Mouse (Mus musculus): ENCODE measurements around the gene Slc18a2. TPM values are rescaled to one million over a fixed set of nuclear protein-coding genes. Genes with fewer than 3 reads are reported as not detected.

The Slc18a2 gene
- total RNA-seq, 2 experiments from 2014 or later, result 0.21 TPM; not detected in 1

DNA sequence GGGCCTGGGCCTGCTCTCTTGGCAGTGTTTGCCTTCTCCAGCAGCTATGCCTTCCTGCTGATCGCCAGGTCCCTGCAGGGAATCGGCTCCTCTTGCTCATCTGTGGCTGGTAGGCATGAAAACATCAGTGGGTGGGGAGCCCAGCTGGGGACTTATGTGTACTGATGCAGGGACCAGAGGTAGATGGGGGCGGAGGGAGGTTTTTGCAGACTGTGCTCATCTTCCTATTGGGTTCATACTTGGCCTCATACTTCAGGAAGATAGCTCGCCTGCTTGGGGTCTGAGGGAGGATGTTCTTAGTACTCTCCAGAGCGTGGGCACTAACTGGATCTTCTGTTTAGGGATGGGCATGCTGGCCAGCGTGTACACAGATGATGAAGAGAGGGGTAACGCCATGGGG, 12.5 kb downstream of the Slc18a2 start:
- DNase-seq (ENCODE audit: low spot score in 2 of 2), result peak in 1 of 2 experiments; percentile 34

DNA sequence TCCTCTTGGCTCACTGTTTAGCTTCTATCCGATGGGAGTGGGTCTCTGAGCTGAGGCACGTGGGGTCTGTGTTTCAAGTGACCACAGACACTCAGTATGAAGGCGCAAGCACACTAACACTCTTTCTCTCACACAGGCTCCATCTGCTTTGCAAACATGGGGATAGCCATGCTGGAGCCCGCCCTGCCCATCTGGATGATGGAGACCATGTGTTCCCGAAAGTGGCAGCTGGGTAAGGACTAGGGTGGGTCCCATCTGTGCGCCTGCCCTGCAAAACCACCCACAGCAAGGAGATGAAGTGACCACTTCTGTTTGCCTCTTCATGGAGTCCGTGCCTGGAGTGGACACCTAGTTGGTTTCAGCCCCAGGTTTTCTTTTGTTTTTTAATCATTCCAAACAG, 15.7 kb downstream of the Slc18a2 start:
- no peak for DNase-seq (ENCODE audit: low spot score in 2 of 2)

DNA sequence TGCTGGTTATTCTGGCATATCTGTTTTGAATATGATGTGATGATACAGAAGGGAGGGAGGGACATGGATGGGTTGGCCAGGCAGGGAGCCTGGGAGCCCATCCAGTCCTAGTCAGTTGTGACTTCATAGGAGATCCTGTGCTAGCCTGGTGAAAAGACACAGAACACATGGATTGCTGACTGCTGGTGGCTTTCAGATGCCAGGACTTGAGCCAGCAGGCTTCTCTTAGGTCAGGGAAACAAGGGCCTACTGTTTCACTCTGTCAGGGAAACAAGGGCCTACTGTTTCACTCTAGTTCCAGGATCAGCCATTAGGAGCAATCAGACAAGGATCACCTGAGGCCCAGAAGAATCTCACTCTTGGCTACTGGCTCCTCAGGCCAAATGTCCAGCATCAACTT, 20.1 kb downstream of the Slc18a2 start:
- no peak for DNase-seq (ENCODE audit: low spot score in 2 of 2)

DNA sequence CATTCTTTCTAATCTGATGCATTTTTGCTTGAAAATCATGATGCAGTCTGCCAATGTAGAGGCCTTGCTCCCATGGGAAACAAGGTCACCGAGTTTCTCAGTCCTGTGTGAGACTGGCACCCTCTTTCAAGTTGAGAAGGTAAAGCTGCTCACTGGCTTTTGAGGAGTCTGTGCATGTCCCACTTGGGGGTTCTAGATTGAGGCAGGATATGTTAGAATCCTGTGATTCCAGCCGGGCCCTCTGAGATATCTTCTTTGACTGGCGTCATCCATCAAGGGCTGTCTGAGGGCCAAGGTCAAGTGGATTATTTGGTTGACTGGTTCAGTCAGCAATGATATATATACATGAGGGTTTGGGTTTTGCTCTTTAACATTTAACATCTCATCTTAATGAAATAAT, 21.3 kb downstream of the Slc18a2 start:
- no peak for DNase-seq (ENCODE audit: low spot score in 2 of 2)

- DNase-seq (ENCODE audit: low spot score in 2 of 2), result no peak
These were observed 28.3 kb downstream of the Slc18a2 start for GRCm38 (mm10) chr19:59289042-59289441.

- no peak for DNase-seq (ENCODE audit: low spot score in 2 of 2)
These were observed 29.1 kb downstream of the Slc18a2 start for GRCm38 (mm10) chr19:59289811-59290210.

DNA sequence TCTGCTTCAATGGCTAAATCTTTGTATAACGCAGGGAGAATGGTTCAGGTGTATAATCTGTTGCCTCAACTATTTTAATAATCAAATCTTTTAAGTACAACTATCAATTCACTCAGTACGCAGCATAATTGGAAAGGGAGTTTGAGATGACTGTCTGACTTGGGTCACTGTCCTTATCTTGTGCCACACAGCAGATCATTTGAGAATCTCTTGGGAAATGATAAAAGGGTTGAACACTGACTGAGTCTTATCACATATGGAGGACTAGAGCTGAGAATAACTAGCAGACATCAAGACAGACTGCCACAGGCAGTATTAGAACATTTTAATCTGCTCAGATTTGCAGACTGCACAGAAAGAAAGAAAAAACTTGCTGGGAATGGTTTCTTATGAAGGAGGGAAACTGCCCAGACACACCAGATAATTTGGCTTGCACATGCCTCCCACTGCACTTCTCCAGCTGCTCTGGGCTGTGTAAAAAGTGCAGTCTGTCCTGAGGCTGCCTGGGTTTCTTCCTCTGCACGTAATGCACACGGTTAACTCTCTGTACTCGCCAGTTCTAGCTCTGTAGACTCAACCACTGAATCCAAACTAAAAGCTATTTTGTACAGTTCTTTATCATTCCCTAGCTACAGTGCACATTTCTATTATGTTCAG, 31.6 kb downstream of the Slc18a2 start:
- DNase-seq (ENCODE audit: low spot score in 2 of 2), result peak in 1 of 2 experiments; percentile 55

- DNase-seq (ENCODE audit: low spot score in 2 of 2), result no peak
These were observed 54.6 kb downstream of the Slc18a2 start for GRCm38 (mm10) chr19:59315308-59315707.

GRCm38 (mm10) chr19:59316571-59316970, 55.9 kb downstream of the Slc18a2 start:
- DNase-seq (ENCODE audit: low spot score in 2 of 2), result peak in 1 of 2 experiments; percentile 27

GRCm38 (mm10) chr19:59321990-59322389, 61.3 kb downstream of the Slc18a2 start, which contains the start of gene Rps12-ps3:
Rps12-ps3 (plus strand) TSS chr19:59322290.
- DNase-seq (ENCODE audit: low spot score in 2 of 2), result no peak

DNA sequence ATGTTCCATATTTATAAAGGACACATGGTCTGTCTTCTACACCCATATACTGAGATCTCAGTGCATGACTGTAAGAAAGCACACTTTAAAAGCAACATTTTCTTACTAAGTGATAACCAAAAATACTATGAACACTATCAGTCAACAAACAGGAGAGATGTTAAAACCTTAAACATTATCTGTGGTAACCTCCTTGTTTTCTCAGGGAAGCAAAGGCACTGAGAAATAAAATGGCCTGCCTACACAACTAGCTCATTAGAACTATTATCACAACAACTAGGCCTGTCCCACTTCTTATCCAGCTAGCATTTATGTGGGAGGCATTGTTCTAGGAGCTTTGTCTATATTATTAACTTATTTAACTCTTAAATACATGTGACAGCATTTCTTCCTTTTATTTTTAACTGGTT, 70.1 kb downstream of the Slc18a2 start:
- no peak for DNase-seq (ENCODE audit: low spot score in 2 of 2)

- DNase-seq (ENCODE audit: low spot score in 2 of 2), result no peak
These were observed 76.0 kb downstream of the Slc18a2 start for GRCm38 (mm10) chr19:59336655-59337054.

GRCm38 (mm10) chr19:59337872-59338681, 77.4 kb downstream of the Slc18a2 start:
- DNase-seq (ENCODE audit: low spot score in 2 of 2), result no peak

DNA sequence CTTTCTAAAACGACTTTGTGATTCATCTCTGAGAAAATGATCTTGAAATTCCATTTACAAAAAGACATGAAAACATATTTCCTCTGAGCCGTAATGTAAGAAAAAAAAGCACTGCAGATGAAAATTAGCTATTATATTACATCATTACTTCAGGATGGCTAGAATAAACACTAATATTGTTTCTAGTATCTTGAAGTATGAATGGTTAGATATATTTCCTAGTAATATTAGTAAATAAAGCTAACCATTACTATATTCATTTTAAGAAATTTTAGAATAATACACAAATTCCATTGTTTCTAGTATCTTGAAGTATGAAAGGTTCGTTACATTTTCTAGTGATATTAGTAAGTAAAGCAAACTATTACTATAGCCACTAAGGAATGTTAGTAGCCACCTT, 79.2 kb downstream of the Slc18a2 start:
- DNase-seq (ENCODE audit: low spot score in 2 of 2), result no peak

DNA sequence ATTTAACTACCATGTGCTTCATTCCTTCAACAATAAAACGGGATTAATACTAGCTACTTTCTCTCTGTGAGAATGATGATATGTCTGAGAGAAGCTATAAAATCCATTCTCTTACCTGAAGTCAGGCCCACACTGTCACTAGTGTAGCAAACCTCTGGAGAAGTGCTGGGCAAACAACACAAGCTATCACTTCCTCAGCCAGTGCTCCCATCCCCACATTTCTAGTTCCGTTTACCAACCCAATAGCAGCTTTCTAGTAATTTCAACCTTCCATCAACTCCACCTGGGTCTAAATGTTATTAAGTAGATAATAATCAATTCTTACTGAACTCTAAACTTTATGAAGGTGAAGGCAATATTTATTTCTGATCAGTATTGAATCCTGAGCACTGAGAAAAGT, 82.3 kb downstream of the Slc18a2 start:
- DNase-seq (ENCODE audit: low spot score in 2 of 2), result no peak

DNA sequence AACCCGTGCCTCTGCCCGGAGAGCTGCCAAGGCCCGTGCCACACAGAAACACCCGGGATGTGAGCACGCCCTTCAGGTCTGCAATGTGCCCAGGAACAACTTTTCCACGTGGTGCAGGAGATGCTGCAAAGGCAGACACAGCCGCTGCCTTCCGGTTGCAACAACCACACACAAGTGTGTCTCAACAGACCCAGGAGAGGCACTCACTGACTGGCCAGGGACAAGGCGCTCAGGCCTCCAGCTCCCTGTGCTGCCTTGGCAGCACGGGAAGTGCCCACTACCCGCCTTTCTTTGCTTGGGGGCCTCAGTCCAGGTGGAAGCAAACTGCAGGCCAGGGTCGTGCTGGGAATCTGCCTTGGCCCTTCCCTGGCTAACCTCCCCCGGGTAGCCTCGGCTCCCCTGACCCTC, 83.6 kb downstream of the Slc18a2 start:
- peak; percentile 11 to 20 for DNase-seq (ENCODE audit: low spot score in 2 of 2)

- peak in 1 of 2 experiments; percentile 44 for DNase-seq (ENCODE audit: low spot score in 2 of 2)
These were observed 84.5 kb downstream of the Slc18a2 start for GRCm38 (mm10) chr19:59345081-59345657.

Other genes with a start within 250 kb of the Slc18a2 start
- gene Shtn1, start 184.8 kb upstream of the Slc18a2 start, total RNA-seq (2021), result 10 to 100 TPM; 18.7 to 19.7 TPM
- 1 to 10 TPM; 2.0 to 2.4 TPM for gene Vax1, start 90.8 kb upstream of the Slc18a2 start, total RNA-seq (2021)
- gene Kcnk18, start 41.7 kb upstream of the Slc18a2 start, total RNA-seq (2021), result not detected
- 100 to 1,000 TPM; 186 to 211 TPM for gene Rps12-ps3, start 61.4 kb downstream of the Slc18a2 start, total RNA-seq (2021)
- 10 to 100 TPM; 57.0 to 58.1 TPM for gene Pdzd8, start 84.9 kb downstream of the Slc18a2 start, total RNA-seq (2021)
- gene Emx2, start 197.5 kb downstream of the Slc18a2 start, total RNA-seq (2021), result 10 to 100 TPM; 11.9 to 17.1 TPM

All from left cerebral cortex, adult 18-20 months (tissue).